Mouse (Mus musculus) splenic B cell, adult 2 months (primary cell): ENCODE measurements around the gene Zfp128.
A peak's percentile ranks its signal among the peaks of the same experiment; 100 is the strongest.
"Not testable (repeated sequence)": the region's sequence is repeated elsewhere in the genome, so short reads cannot be mapped to it uniquely, and the experiment has no call there.

Experiments
- DNase-seq: peaks from one replicate; pipeline ENCODE4 v3.0.0-alpha.2; 2011; ENCODE audit warnings: low read depth, low spot score
- H3K27me3 ChIP-seq: 2 replicates; pipeline ENCODE4 v1.6.1; 2012; ENCODE audit warnings: mild to moderate bottlenecking, low read length, moderate library complexity, mixed read lengths; ENCODE audit not compliant: control insufficient read depth, poor library complexity, insufficient read depth, severe bottlenecking
- H3K36me3 ChIP-seq: 2 replicates; pipeline ENCODE4 v1.6.1; 2012; ENCODE audit warnings: mild to moderate bottlenecking, low read length, moderate library complexity, mixed read lengths; ENCODE audit not compliant: control insufficient read depth, poor library complexity, insufficient read depth, severe bottlenecking

The Zfp128 gene

DNA sequence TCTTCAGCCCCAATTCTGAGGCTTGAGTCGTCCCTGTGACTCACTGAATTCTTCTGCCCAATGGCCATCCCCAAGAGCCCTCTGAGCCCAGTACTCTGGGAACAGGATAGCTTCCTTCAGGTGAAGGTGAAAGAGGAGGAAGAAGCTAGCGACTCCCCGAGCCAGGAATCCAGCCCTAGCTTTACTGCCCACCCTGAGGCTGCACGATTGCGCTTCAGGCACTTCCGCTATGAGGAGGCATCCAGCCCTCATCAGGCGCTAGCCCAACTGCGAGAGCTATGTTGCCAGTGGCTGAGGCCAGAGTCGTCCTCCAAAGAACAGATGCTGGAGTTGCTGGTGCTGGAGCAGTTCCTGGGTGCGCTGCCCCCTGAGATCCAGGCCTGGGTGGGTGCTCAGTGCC, 22.6 kb downstream of the Zfp128 start:
- no peak for DNase-seq
- no peaks in the 10 kb centered on the region for H3K27me3 ChIP-seq
- H3K36me3 ChIP-seq, result peaks cover 9% of the 10 kb centered on the region

DNA sequence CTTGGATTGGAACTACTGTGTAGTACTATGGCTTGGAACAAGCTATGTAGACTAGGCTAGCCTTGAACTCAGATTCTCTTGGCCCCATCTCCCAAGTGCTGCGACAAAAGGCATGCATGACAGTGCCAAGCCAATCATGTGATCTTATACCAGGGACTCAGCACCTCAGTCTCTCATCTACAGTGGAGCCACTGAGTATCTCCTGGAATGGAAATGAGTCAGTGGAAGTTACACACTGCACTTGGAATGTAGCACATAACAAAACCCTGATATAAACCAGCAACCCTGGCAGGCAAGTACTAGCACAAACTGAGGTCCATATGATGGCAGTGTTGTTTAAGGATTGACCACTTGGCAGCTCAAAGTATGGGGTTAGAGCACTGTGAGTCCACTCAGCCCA, 24.2 kb downstream of the Zfp128 start:
- H3K27me3 ChIP-seq, result no peaks in the 10 kb centered on the region
- peaks cover 9% of the 10 kb centered on the region for H3K36me3 ChIP-seq
- DNase-seq, result no peak

DNA sequence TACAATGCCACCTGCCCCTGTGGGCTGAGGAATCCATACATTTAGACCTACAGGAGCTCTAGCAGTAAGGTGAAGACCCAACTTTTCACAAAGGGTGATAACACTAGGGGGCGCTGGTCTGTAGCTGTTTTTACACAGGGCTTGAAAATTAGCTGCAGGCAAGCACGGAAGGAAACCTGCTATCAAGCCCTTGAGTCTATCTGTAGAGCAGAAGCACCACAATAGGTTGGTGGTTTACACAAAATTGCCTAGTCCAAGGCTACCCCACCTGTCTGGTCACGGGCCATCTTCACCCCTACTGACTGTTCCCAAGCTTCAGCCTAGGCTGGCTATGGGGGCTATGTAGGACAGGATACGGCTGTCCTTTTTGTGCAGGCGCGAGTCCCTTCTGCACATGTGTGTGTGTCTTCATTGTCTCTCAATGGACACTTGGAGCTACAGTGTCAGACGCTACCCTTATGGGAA, 28.6 kb downstream of the Zfp128 start:
- DNase-seq, result peak; percentile 90
- no peaks in the 10 kb centered on the region for H3K27me3 ChIP-seq

DNA sequence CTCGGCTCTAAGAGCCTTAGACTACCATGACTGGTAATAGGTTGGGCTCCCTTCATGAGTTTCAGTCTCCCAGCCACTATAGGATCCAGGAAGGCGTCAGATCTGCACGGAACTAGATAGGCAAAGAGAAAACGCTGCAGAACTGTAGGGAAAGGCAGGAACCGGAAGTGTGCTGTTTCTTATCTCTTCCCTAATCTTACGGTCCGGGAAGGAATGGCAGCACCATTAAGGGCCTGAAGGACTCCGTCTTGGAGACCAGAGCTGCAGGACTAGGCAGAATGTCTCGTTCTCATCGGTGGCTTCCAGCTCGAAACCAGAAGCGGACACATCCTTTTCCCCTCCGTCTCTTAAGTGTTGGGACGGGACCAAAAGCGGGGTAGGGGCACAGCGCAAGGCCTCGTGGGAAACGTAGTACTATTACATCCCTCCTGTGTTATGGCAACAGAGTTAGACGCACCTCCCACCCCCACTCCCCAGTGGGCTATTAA, 29.2 kb downstream of the Zfp128 start:
- peaks cover 2% of the 10 kb centered on the region for H3K36me3 ChIP-seq
- DNase-seq, result peak; percentile 40
- no peaks in the 10 kb centered on the region for H3K27me3 ChIP-seq

More for the DNA sequence above, 28.6 kb downstream of the Zfp128 start:
- H3K36me3 ChIP-seq, result peaks cover 5% of the 10 kb centered on the region

DNA sequence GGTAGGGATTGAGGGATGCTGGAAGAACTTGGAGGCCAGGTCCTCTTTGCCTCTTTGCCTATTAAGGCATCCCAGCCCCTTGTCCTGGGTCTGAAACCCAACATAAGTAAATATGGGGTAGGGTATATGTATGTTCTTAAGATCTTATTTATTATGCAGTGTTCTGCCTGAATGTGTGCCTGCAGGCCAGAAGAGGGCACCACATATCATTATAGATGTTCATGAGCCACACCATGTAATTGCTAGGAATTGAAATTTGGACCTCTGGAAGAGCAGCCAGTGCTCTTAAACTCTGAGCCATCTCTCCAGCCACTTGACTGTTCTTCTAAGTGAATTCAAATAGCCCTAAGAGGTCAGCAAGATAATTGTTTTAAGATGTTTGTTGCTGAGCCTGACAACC, 32.6 kb downstream of the Zfp128 start:
- Histone ChIP-seq H3K36me3 (no peaks in the 10 kb centered on the region), H3K27me3 (no peaks in the 10 kb centered on the region)
- peak; percentile 63 for DNase-seq

DNA sequence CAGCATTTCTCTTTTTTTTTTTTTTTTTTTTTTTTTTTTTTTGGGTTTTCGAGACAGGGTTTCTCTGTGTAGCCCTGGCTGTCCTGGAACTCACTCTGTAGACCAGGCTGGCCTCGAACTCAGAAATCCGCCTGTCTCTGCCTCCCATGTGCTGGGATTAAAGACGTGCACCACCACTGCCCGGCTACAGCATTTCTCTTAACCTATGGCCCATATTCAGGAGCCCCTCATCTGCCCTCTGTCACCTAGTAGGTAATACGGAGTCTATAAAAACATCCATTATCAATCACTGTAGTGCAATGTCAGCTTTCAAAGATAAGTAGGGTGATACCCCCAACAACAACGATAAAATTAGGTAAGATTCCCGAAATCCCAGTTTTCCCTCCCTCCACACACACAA, 39.5 kb downstream of the Zfp128 start:
- not testable (repeated sequence) for H3K27me3 ChIP-seq, DNase-seq
- H3K36me3 ChIP-seq, result peaks cover 11% of the 10 kb centered on the region

DNA sequence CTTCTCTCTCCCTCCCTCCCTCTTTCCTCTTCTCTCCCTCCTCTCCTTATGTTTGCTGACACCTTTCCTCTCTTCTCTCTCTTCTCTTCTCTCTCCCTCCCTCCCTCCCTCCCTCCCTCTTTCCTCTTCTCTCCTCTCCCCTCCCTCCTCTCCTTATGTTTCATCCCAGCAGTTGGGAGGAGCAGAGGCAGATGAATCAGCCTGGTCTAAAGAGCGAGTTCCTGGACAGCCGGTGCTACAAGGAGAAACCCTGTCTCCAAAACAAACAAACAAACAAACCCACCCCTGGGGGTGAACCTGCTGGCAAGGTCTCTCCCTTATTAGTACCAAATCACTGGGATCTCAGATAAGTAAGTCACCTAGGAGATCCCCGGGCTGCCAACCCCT, 40.3 kb downstream of the Zfp128 start:
- Histone ChIP-seq H3K27me3 (no peaks in the 10 kb centered on the region), H3K36me3 (peaks cover 19% of the 10 kb centered on the region)
- no peak for DNase-seq

DNA sequence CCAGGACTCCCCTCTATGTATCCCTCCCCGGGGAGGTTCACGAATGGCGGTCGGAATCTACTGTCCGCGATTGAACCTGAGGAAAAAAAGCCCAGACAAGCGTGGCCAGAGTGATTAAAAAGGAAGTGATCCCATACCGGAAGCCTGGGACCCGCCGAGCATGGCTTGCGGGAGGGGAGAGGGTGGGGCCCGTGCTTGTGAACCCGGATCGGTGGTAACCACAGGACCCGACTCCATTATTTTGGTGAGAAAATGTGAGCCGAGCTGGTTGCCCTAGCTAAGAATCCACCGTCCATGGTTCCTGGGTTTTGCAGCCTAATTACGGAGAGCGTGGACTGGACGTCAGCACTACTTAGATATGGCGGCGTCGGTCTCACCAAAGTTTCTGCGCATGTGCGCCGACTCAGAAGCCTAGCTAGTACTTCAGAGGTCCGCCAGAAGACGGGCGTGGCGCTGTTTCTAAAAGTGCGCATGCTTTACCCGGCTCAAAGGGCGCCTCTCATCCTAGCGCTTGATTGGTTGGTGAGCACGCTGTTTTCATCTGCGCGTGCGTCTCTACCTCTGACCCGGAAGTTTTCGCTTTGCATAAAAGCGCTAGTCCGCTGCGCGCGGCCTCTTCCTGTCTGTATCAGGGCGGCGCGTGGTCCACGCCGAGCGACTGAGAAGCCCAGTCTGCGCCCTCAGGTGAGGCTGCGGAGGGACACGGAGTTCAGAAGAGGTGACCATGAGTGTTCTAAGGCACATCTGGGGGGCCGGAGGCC, 40.9 kb downstream of the Zfp128 start, which contains the start of gene Rps5:
TSS of gene Rps5 (plus strand) at position 586 of the 761 bp plus-strand sequence.
- no peaks in the 10 kb centered on the region for H3K27me3 ChIP-seq
- DNase-seq, result peak; percentile 100
- peaks cover 22% of the 10 kb centered on the region for H3K36me3 ChIP-seq

DNA sequence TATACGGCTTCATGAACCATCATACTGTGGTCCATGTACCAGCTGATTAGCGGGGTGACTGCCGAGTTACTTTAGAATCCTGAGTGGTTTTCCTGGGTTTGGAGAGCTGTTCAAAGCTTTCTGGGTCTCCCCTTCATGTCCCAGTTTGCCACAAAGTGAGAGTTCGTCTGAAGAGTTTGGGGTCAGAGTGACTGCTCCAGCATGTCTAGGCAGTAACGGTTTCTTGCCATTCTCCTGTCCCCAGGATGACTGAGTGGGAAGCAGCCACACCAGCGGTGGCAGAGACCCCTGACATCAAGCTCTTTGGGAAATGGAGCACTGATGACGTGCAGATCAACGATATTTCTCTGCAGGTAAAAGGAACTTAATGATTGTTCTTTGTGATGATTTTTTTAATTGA, 41.8 kb downstream of the Zfp128 start:
- no peaks in the 10 kb centered on the region for H3K27me3 ChIP-seq
- no peak for DNase-seq
- H3K36me3 ChIP-seq, result peaks cover 25% of the 10 kb centered on the region

DNA sequence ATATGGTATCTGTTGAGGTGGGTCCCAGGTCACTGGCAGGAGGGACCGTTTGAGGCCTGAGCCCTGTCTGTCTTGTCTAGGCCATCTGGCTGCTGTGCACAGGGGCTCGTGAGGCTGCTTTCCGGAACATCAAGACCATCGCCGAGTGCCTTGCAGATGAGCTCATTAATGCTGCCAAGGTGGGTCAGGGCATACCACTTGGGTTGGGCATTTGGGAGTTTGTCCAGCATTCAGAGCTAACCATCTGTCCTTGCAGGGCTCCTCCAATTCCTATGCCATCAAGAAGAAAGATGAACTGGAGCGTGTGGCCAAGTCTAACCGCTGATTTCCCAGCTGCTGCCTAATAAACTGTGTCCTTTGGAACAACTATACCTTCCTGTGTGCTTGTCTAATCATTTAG, 45.3 kb downstream of the Zfp128 start:
- no peak for DNase-seq
- Histone ChIP-seq H3K36me3 (peaks cover 25% of the 10 kb centered on the region), H3K27me3 (no peaks in the 10 kb centered on the region)

DNA sequence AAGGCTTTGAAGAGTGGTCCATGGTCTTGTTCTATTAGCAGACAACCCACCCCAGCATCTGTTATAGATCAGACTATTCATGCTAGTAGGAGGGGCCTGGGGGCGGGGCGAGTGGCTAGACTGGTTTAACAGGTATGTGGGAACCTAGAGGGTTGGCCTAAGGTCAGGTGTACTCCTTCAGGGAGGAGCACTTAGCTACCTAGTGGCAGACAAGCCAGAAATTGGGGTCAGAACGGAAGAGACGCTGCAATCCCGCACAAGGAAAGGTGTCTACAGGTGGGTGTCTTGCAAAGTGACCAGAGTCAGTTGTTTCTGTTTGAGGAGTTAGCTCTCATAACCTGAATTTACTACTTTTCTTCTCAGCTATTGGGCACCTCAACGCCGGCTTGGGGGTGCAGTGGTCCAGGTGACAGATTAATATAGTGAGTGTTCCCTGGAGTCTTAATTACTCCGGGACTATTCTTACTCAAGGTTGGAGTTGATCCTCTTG, 46.3 kb downstream of the Zfp128 start, which contains the start of gene Rnf225:
TSS of gene Rnf225 (plus strand) at position 226 of the 490 bp plus-strand sequence.
- DNase-seq, result no peak
- H3K27me3 ChIP-seq, result no peaks in the 10 kb centered on the region
- H3K36me3 ChIP-seq, result peaks cover 25% of the 10 kb centered on the region

DNA sequence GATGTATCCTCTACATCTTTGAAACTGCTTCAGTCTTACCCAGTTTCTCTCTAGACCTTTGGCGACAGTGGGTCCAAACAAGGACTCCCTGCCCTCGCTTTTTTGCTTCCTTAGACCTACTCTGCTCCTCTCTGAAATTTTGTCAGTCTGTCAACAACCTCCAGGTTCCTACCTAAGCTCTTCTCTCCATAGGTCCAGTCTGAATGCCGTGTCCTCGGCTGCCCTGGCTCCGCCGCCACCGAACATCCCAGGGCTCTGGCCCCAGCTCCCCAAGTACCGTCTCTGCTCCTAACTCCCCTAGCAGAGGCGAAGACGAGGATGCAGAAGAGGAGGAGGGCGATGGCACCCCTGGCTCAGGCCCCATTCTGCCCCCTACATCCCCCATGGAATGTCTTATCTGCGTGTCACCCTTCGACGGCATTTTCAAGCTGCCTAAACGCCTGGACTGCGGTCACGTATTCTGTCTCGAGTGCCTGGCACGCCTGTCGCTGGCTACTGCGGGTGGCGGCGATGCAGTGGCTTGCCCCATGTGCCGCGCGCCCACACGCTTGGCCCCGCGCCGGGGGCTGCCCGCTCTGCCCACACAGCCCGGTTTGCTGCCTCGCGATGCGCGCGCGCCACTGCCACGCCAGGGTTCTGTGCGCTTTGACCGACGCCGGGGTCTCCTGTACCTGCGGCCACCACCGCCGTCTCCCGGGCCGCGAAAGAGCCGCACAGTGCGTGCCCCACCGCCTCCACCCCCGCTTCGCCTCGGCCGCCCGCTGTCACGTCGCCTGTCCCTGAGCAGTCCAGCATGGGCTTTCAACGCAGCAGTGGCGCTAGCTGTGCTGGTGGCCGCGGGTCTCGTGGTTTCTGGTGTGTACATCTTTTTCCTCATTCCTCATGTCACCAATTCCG, 47.0 kb downstream of the Zfp128 start:
- no peak for DNase-seq
- H3K36me3 ChIP-seq, result peaks cover 25% of the 10 kb centered on the region
- no peaks in the 10 kb centered on the region for H3K27me3 ChIP-seq

DNA sequence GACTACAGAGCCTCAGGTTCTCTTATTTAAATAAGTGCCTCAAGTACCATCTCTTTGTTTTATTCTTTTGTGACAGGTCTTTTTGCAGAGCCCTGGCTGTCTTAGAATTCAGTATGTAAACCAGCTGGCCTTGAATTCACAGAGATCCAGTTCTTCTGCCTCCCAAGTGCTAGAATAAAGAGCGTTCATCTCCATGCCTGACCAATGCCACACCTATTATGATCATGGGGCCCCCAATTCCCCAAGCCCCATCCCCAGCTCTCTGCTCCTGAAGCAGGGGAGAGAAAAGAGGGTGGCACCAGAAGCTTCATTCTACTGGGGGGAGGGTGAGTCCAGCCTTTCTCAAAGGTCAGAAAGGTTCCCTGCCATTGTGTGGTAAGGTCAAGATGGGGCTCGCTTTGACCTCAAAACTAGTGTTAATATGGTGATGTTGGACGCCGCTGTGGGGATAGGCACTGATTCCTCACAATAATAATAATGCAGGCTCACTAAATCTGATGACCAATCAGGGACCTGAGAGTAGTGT, 52.7 kb downstream of the Zfp128 start:
- H3K27me3 ChIP-seq, result no peaks in the 10 kb centered on the region; the same call in 1 of the 2 replicates
- no peak for DNase-seq
- no peaks in the 10 kb centered on the region for H3K36me3 ChIP-seq

DNA sequence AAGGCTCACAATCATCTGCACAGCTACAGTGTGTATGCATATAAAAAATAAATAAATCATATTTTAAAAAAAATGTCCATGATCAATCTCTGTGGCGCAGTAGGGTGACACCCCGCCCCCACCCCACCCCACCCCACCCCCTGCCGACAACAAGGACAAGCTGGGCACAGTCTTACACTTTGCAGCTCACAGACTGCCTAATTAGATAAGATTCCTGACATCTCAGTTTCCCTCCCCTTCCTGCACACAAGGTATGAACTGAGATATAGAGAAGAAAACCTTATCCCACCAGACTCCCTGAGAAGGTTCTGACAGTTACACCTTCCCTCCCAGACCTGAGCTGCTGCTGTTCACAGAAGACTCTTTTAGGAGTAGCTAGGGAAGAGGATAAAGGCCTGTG, 53.8 kb downstream of the Zfp128 start:
- H3K27me3 ChIP-seq, result no peaks in the 10 kb centered on the region; the same call in 1 of the 2 replicates
- DNase-seq, result no peak
- H3K36me3 ChIP-seq, result no peaks in the 10 kb centered on the region
